Mouse (Mus musculus): ENCODE data around the gene Il25. TPM values are rescaled to one million over a fixed set of nuclear protein-coding genes. Genes with fewer than 3 reads are reported as not detected.

The Il25 gene
- polyA plus RNA-seq (2021; fragmentation: Nextera tagmentation) = 0.10 and 0.20 TPM in 2 replicates
- long read RNA-seq, experiment 1, partial matches to known transcripts = 1 of 2 reads
- long read RNA-seq, experiment 1, other reads (novel, unspliced or antisense) = 1 of 2 reads
- long read RNA-seq, experiment 2 = 0 reads

DNA sequence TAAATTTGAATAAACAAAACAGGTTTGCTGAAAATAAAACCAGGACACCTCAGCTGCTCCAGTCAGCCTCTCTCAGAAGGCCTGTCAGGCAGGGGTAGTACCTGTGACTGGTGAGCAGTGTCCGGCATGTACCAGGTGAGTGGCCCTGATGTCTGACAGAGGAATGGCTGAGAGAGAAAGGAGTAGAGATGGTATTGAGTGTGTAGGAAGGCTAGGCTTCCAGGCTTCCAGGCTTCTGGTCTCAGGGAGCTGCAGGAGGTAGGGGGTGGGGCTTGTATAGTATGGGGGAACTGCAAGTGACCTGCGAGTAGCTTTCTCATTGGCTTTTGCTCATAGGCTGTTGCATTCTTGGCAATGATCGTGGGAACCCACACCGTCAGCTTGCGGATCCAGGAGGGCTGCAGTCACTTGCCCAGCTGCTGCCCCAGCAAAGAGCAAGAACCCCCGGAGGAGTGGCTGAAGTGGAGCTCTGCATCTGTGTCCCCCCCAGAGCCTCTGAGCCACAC is at the start of gene Il25:
Gene Il25, plus strand, starts transcription at position 51 of the 506 bp plus-strand sequence.

DNA sequence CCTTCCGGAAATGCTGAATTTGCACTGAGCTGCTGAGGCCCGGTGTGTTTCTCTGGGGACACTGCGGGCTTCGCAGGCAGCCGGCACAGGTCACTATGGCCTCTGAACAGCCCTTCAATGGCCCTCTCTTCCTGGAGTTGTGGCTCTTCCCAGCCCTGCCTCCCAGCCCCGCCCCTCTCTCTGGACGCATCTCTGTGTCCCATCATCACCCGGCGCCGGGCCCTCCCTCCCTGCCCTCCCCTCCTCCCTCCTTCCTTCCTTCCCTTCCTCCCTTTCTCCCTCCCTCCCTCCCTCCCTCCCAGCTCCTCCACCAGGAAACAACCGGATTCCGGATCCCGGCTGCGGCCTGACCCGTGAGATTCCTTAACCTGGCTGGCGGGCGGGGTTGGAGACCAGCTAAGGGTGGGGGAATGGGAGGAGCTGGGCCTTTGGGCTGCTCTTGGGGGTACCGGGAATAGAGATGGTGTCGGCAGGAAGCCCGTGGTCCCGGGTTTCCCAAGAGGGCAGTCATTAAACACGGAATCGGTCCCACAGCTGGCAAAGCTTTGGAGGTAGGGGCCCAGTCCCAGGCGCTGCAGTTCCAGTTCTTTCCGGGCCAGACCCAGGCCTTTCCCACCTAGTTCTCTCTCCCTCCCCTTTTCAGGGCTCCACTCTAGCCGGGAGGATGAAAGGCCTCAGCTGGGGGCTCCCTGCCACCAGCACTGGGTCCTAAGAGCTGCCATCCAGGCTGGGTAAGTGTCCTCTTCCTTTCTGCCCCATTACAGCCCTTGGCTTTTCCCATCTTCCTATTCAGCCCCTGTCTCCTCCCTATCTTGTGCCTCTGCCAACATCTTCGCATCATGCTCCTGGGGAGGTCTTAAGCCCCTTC is 49.1 kb upstream of the Il25 start, which contains the start of the genes Bcl2l2 and Gm20521:
Gene Bcl2l2, plus strand, starts transcription at position 224 of the 868 bp plus-strand sequence.
Gene Gm20521, plus strand, starts transcription at position 288 of the 868 bp plus-strand sequence.

DNA sequence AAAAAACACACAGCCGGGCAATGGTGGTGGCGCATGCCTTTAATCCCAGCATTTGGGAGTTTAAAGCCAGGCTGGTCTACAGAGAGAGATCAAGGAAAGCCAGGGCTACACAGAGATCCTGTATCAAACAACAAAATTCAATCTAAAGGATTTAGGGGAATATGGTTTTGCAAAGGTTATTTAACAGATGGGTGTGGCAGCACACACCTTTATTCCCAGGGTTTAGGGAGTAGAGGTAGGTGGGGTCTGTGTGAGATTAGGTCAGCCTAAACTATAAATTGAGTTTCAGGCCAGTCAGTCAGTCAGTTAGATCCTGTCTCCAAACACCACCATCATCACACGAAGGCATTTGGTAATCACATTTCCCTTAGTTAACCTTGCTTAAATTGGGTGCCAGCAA is 40.3 kb upstream of the Il25 start, which contains the start of gene Pabpn1:
Gene Pabpn1, plus strand, starts transcription at position 301 of the 400 bp plus-strand sequence.

DNA sequence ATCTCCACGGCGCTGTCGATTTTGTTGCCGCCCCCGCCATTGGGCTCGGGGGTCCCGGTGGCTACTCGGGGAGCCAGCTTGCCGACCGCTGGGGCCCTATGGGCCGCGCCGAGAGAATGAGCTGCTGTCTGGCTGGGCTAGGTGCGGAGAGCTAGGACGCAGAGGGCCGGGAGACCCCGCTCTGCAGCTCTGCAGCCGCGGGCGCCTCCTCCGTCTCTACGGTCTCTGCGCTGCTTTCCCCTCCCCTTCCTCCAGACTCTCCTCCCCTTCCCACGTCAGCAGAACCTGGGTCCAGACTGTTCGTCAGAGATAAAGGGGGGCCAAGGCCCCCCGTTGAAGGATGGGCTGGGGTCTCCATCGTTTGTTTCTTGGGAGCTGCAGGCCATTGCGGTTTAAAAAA is 19.6 kb upstream of the Il25 start, which contains the start of gene Slc22a17:
Gene Slc22a17, minus strand, starts transcription at position 247 of the 400 bp plus-strand sequence.

DNA sequence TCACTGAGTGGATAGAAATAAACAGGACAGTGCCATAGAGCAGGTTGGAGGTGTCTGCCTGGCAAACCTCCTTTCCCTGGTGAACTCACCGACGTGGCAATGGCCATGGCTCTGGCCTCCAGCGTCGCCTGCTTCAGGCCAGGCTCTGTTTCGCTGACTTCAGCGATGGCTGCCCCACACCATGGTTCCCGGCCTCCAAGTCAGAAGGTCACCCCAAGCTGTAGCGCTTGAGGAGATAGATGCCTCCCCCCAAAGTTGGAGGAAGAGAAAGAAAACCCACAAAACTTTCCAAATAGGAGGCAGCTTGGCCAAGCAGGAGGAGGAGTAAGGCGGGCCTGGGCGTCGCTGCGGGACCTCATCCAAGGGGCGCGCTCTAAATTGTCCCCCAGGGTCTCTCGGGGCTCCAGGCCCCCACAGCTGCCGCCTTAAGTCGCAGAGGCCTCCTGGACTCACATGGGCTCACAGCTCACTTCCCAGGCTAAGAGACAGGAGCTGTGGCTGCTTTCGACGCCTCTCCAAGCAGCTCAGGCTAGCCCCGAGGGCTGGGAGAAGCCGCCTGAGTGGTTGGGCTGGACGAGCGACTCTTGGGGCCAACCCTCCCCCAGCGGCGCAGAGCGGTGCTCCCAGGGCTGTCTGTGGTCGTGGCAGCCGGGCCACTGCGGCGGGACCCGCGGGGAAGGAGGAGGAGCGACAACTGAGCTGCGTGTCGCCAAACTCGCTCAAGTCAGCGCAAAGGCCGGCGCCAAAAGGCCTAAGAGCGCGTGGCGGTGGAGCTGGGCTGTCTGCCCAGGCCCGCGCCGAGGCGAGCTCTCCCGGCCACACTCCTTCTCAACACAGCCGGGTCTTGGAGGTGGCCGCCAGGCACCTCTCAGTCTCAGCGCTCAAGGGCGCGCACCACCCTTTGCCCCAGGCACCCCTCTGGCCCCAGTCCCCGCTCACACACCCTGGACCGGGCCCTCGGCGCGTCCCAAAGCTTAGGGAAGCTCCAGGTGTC is 6.8 kb upstream of the Il25 start, which contains the start of gene Efs:
Gene Efs, minus strand, starts transcription at position 778 of the 994 bp plus-strand sequence.

DNA sequence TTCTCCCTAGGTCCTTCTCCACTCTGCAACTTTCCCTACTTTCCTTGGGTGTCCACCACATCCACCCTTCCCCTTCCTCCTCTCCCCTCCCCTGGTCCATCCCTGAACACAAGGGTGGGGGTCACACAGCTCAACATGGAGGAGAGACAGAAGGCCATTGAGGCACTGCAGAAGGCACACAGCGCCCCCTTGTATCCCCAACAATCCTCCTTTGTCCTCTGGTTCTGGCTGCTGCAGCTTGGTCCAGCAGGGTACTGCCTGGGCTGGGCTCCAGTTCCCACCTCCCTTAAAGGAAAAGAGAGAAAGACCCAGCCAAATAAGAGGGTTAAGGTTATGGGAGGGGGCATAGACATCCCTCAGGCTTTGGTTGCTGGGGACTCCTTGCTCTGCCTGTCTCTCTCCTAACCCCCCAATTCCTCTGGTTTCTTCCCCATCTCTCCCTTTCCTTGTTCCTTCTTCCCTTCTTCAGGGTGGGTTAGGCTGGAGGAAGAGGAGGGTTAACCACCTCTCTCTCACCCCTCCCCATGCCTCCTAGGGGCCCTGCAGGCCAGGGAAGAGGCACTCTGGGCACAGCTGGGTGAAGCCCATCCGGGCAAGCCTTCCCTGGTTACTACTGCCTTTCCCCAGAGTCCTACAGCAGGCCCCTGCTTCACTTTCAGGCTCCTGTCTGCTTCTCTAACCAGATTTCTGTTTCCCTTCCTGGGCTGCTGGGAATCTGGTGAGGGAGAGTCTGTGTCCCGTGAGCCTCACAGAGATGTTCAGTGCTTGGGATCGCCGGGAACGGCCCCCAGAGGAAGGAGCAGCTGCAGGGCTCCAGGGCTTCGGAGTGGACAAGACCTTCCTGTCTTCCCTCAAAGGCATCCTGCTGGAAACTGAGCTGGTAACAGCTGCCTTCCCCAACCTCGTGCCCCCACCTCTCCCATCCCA is 3.7 kb downstream of the Il25 start, which contains the start of gene Cmtm5:
Gene Cmtm5, plus strand, starts transcription at position 358 of the 927 bp plus-strand sequence.

DNA sequence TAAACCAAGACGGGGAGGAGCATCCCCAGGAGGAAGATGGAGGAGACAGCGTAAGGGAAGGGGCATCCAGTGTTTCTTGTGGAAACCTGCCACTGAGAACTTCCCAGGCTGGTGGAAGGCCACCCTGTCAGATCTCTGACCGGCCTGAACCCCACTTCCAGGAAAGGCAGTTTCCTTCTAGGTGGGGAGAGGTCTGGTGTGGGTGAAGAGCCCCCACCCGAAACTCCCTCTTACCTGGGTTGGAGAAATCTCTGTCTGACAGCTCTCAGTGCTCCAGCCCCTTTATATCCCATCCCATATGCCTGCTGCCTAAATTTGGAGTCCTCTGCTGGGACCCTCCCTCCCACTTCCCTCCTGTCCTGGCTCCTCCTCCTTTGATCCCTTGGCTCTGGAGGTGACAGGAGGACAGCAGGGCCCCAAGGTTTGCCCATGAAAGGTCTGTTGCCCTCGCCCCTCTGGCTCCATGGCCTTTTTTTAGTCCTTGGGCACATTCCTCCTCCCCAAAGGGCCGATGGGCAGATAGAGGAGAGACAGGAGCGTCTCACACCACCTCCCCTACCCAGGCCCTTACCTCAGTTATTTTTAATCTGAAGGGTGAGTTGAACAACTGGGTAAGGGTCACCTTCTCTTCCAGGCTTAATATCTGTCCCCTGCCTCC is 34.0 kb downstream of the Il25 start, which contains the start of gene Myh6:
Gene Myh6, minus strand, starts transcription at position 608 of the 658 bp plus-strand sequence.

DNA sequence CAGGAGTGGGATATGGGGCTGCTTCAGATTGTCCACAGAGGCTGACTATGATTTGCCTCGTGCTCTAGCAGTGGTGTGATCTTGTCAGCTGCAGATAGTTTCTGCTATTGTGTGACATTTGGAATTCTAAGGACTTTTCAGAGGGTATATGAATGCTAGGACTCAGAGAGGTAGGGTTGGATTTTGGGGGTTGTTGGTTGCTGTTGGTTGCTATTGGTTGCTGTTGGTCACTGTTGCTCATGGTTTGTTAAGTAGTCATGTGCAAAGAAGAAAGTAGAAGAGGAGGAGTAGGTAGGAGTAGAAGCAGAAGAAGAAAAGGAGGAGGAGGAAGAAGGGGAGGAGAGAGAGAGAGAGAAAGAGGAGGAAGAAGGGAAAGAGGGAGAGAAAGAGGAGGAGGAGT is 44.1 kb downstream of the Il25 start, which contains the start of gene Gm17428:
Gene Gm17428, plus strand, starts transcription at position 301 of the 400 bp plus-strand sequence.

Other genes starting within 250 kb of the Il25 start
- gene 1700123O20Rik, start 246.5 kb upstream of the Il25 start, polyA plus RNA-seq (2021; fragmentation: Nextera tagmentation) = 44.0 and 47.2 TPM in 2 replicates
- 28.3 and 32.9 TPM in 2 replicates for gene Acin1, start 245.8 kb upstream of the Il25 start, polyA plus RNA-seq (2021; fragmentation: Nextera tagmentation)
- gene Gm29776, start 233.9 kb upstream of the Il25 start, polyA plus RNA-seq (2021; fragmentation: Nextera tagmentation) = not detected in 2 replicates
- gene Cebpe, start 220.5 kb upstream of the Il25 start, polyA plus RNA-seq (2021; fragmentation: Nextera tagmentation) = not detected in 2 replicates
- 17.7 and 25.0 TPM in 2 replicates for gene Slc7a8, start 150.7 kb upstream of the Il25 start, polyA plus RNA-seq (2021; fragmentation: Nextera tagmentation)
- gene Rnf212b, start 118.6 kb upstream of the Il25 start, polyA plus RNA-seq (2021; fragmentation: Nextera tagmentation) = 0.10 TPM in 1 of 2 replicates, not detected in the other
- gene Homez, start 61.7 kb upstream of the Il25 start, polyA plus RNA-seq (2021; fragmentation: Nextera tagmentation) = 5.8 and 7.3 TPM in 2 replicates
- gene Ppp1r3e, start 55.1 kb upstream of the Il25 start, polyA plus RNA-seq (2021; fragmentation: Nextera tagmentation) = 3.4 and 6.9 TPM in 2 replicates
- 7.9 and 8.1 TPM in 2 replicates for gene Bcl2l2, start 49.3 kb upstream of the Il25 start, polyA plus RNA-seq (2021; fragmentation: Nextera tagmentation)
- gene Gm20521, start 49.3 kb upstream of the Il25 start, polyA plus RNA-seq (2021; fragmentation: Nextera tagmentation) = not detected in 2 replicates
- 17.4 and 22.3 TPM in 2 replicates for gene Pabpn1, start 40.2 kb upstream of the Il25 start, polyA plus RNA-seq (2021; fragmentation: Nextera tagmentation)
- 131 and 194 TPM in 2 replicates for gene Slc22a17, start 19.6 kb upstream of the Il25 start, polyA plus RNA-seq (2021; fragmentation: Nextera tagmentation)
- 0.77 and 5.0 TPM in 2 replicates for gene Efs, start 6.6 kb upstream of the Il25 start, polyA plus RNA-seq (2021; fragmentation: Nextera tagmentation)
- 87.7 and 132 TPM in 2 replicates for gene Cmtm5, start 3.6 kb downstream of the Il25 start, polyA plus RNA-seq (2021; fragmentation: Nextera tagmentation)
- gene Myh6, start 34.2 kb downstream of the Il25 start, polyA plus RNA-seq (2021; fragmentation: Nextera tagmentation) = 2.0 and 8.2 TPM in 2 replicates
- gene Gm17428, start 44.2 kb downstream of the Il25 start, polyA plus RNA-seq (2021; fragmentation: Nextera tagmentation) = not detected in 2 replicates
- gene Myh7, start 61.9 kb downstream of the Il25 start, polyA plus RNA-seq (2021; fragmentation: Nextera tagmentation) = 25.4 and 42.9 TPM in 2 replicates
- 55.7 and 61.3 TPM in 2 replicates for gene Ngdn, start 82.8 kb downstream of the Il25 start, polyA plus RNA-seq (2021; fragmentation: Nextera tagmentation)
- gene Zfhx2, start 159.6 kb downstream of the Il25 start, polyA plus RNA-seq (2021; fragmentation: Nextera tagmentation) = 2.4 and 4.6 TPM in 2 replicates
- gene Thtpa, start 162.1 kb downstream of the Il25 start, polyA plus RNA-seq (2021; fragmentation: Nextera tagmentation) = 16.3 and 18.9 TPM in 2 replicates
- 1.0 and 1.1 TPM in 2 replicates for gene Ap1g2, start 173.9 kb downstream of the Il25 start, polyA plus RNA-seq (2021; fragmentation: Nextera tagmentation)
- gene Jph4, start 184.2 kb downstream of the Il25 start, polyA plus RNA-seq (2021; fragmentation: Nextera tagmentation) = 27.4 and 43.5 TPM in 2 replicates

Data from left cerebral cortex, adult 6 months (tissue).